Comparison of ENCODE assay signal across 24 mouse cellular contexts in the genomic region with DNA sequence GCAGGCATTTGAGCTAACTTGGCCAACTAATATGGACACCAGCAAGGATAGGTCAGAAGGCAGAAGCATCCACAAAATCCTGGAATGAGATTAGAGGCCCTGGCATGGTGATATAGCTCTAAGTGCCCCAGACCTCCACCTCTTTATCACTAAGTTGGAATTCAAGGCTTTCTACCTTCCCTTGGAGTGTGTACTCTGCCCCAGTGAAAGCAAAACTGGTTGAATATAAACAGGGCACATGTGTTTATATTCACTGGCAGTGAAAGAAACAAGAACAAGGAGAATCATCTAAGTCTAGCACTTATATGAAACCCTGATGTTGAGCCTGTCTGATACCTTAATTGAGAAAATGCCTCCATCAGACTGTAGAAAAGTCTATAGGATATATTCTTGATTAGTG. TPM values are rescaled to one million over a fixed set of nuclear protein-coding genes. Genes with fewer than 3 reads are reported as not detected.
"Had no signal": no experiment of that assay in that cellular context is flagged by ENCODE, and none has a peak within 500 bp of the region (broad histone marks: within the 10 kb centered on the region; RNA-seq: fewer than 3 reads in every experiment).

No protein-coding gene starts in this region.

- H3K9ac ChIP-seq: forebrain, postnatal 0 days; heart, embryonic 13.5 days; heart, embryonic 15.5 days; hindbrain, embryonic 13.5 days; hindbrain, embryonic 15.5 days; limb, embryonic 13.5 days; limb, embryonic 15.5 days; liver, embryonic 12.5 days; liver, embryonic 14.5 days had no signal

- DNase-seq: forebrain, postnatal 0 days; gastrocnemius, postnatal 14 days; gastrocnemius, postnatal 36 days; heart, adult 11 months; heart, adult 2 months; heart, postnatal 14 days; heart, postnatal 36 days; layer of hippocampus, adult 9-11 months; layer of hippocampus, postnatal 36 days; left cerebral cortex, postnatal 4 days had no signal

- H3K36me3 ChIP-seq: heart, embryonic 13.5 days; heart, embryonic 15.5 days; hindbrain, embryonic 13.5 days; hindbrain, embryonic 15.5 days; limb, embryonic 13.5 days; limb, embryonic 15.5 days; liver, embryonic 12.5 days had no signal

- ATAC-seq: forebrain, postnatal 0 days; hindbrain, postnatal 0 days; intestine, embryonic 16.5 days; liver, embryonic 12.5 days had no signal

- H3K27me3 ChIP-seq: heart, embryonic 13.5 days; heart, embryonic 15.5 days; hindbrain, embryonic 13.5 days; hindbrain, embryonic 15.5 days; limb, embryonic 13.5 days; limb, embryonic 15.5 days; liver, embryonic 12.5 days had no signal

- H3K27ac ChIP-seq: heart, adult 2 months; heart, embryonic 13.5 days; heart, embryonic 15.5 days; hindbrain, embryonic 13.5 days; hindbrain, embryonic 15.5 days; hindbrain, postnatal 0 days; kidney, postnatal 0 days; limb, embryonic 13.5 days; limb, embryonic 15.5 days; liver, embryonic 12.5 days; liver, embryonic 14.5 days had no signal

- H3K4me1 ChIP-seq: heart, embryonic 13.5 days; heart, embryonic 15.5 days; hindbrain, embryonic 13.5 days; hindbrain, embryonic 15.5 days; limb, embryonic 13.5 days; limb, embryonic 15.5 days; liver, embryonic 12.5 days had no signal

- H3K4me2 ChIP-seq: heart, embryonic 11.5 days; heart, embryonic 13.5 days; heart, embryonic 15.5 days; hindbrain, embryonic 13.5 days; hindbrain, embryonic 15.5 days; limb, embryonic 13.5 days; limb, embryonic 15.5 days; liver, embryonic 12.5 days had no signal

- H3K4me3 ChIP-seq: heart, adult 2 months; heart, embryonic 13.5 days; heart, embryonic 15.5 days; hindbrain, embryonic 13.5 days; hindbrain, embryonic 15.5 days; limb, embryonic 13.5 days; limb, embryonic 15.5 days; liver, embryonic 12.5 days had no signal

- H3K9me3 ChIP-seq: heart, embryonic 15.5 days; limb, embryonic 15.5 days; liver, embryonic 12.5 days had no signal

RNA-seq across cellular contexts. Expression of a gene that starts 19.3 kb away (rescaled TPM):
- polyA plus RNA-seq: large intestine, adult 2 months; liver, adult 2 months had no signal
